Mouse (Mus musculus) CH12.LX (cell line): ENCODE data around the gene Erc1.

Experiments
- CTCF ChIP-seq, 2 experiments: IDR thresholded peaks in 1 of 2; conservative IDR thresholded peaks in 1 of 2; 2 replicates each; pipeline ENCODE4 v1.5.1; 2011 to 2012; ENCODE audit warnings: low read depth in 2 of 2, low read length in 2 of 2, improper control_type of control experiment in 1 of 2, inconsistent platforms in 1 of 2, mild to moderate bottlenecking in 1 of 2, moderate library complexity in 1 of 2
- ELF1 ChIP-seq: IDR thresholded peaks from 2 replicates; pipeline ENCODE4 v1.6.1; 2014; ENCODE audit warnings: low read depth, mild to moderate bottlenecking, inconsistent platforms, low read length, improper control_type of control experiment
- EP300 ChIP-seq: IDR thresholded peaks from 2 replicates; pipeline ENCODE4 v1.6.1; 2011; ENCODE audit warnings: low read length, improper control_type of control experiment
- HCFC1 ChIP-seq: IDR thresholded peaks from 2 replicates; pipeline ENCODE4 v1.6.1; 2012; ENCODE audit warnings: low read depth, mild to moderate bottlenecking, inconsistent platforms, low read length, improper control_type of control experiment
- IRF4 ChIP-seq: IDR thresholded peaks from 2 replicates; pipeline ENCODE4 v1.6.1; 2014; ENCODE audit warnings: low read depth, mild to moderate bottlenecking, inconsistent platforms, low read length, improper control_type of control experiment
- TBP ChIP-seq: conservative IDR thresholded peaks from 2 replicates; pipeline ENCODE4 v1.6.1; 2011; ENCODE audit warnings: low read depth, low read length, improper control_type of control experiment

- TF ChIP-seq CTCF (conservative IDR thresholded peaks at IDR 0.05 in 1 of 2, IDR thresholded peaks at IDR 0.05 in 1 of 2; ENCODE audit: low read depth in 2 of 2, low read length in 2 of 2) (no peak), EP300 (no peak), TBP (no peak), ELF1 (no peak), HCFC1 (no peak), IRF4 (no peak)
Observed at GRCm38 (mm10) chr6:119669746-119670145, 178.2 kb downstream of the Erc1 start.
